Mouse (Mus musculus): ENCODE results near the gene Vmn1r34. TPM values are rescaled to one million over a fixed set of nuclear protein-coding genes. Genes with fewer than 3 reads are reported as not detected.
"Not testable (repeated sequence)": the region's sequence is repeated elsewhere in the genome, so short reads cannot be mapped to it uniquely, and the experiment has no call there.

Vmn1r34 gene
- not detected in 2 replicates for polyA plus RNA-seq (2015; fragmentation: Nextera tagmentation; extraction: Ambion mirVana)

GRCm38 (mm10) chr6:66643779-66644178, at the start of gene Vmn1r34:
Gene Vmn1r34, minus strand, starts transcription at chr6:66643879.
- Histone ChIP-seq H3K4me2 (no peak within 1 kb of the TSS), H3K9me3 (replicated peaks) (no peaks in the 10 kb centered on the region), H3K9ac (no peak within 1 kb of the TSS), H3K27me3 (no peaks in the 10 kb centered on the region), H3K27ac (no peak within 1 kb of the TSS), H3K4me1 (no peaks in the 10 kb centered on the region), H3K4me3 (no peak within 1 kb of the TSS), H3K36me3 (ENCODE audit: poor library complexity, severe bottlenecking) (no peaks in the 10 kb centered on the region)
- WGBS, result 88% methylated on average over 1 of the region's 1 CpGs
- no peak for ATAC-seq

- Histone ChIP-seq H3K4me2 (no peak within 1 kb of the TSS), H3K9me3 (replicated peaks) (no peaks in the 10 kb centered on the region), H3K27me3 (no peaks in the 10 kb centered on the region), H3K9ac (no peak within 1 kb of the TSS), H3K36me3 (ENCODE audit: poor library complexity, severe bottlenecking) (no peaks in the 10 kb centered on the region), H3K4me3 (no peak within 1 kb of the TSS), H3K4me1 (no peaks in the 10 kb centered on the region), H3K27ac (no peak within 1 kb of the TSS)
- ATAC-seq, result no peak
- WGBS, result 86% methylated on average over 3 of the region's 3 CpGs
Measured at GRCm38 (mm10) chr6:66685806-66686205, 42.1 kb upstream of the Vmn1r34 start, which contains the start of gene Vmn1r35. Gene Vmn1r35, minus strand, starts transcription at chr6:66685906.

- H3K27ac ChIP-seq; H3K4me3 ChIP-seq; H3K4me1 ChIP-seq; ATAC-seq; H3K36me3 ChIP-seq (ENCODE audit: poor library complexity, severe bottlenecking); H3K9ac ChIP-seq; H3K27me3 ChIP-seq; H3K4me2 ChIP-seq; H3K9me3 ChIP-seq (replicated peaks): not testable (repeated sequence)
Measured at GRCm38 (mm10) chr6:66618182-66618581, 25.5 kb downstream of the Vmn1r34 start, which contains the start of gene Vmn1r33. Gene Vmn1r33, minus strand, starts transcription at chr6:66618282.

- Histone ChIP-seq H3K4me1 (no peaks in the 10 kb centered on the region), H3K9ac (no peak overlapping the region), H3K4me3 (no peak overlapping the region), H3K9me3 (replicated peaks) (no peaks in the 10 kb centered on the region), H3K36me3 (ENCODE audit: poor library complexity, severe bottlenecking) (no peaks in the 10 kb centered on the region), H3K4me2 (no peak overlapping the region), H3K27ac (no peak overlapping the region), H3K27me3 (no peaks in the 10 kb centered on the region)
- no peak for ATAC-seq
Measured at GRCm38 (mm10) chr6:66595804-66596203, 47.9 kb downstream of the Vmn1r34 start.

Other genes starting within 250 kb of the Vmn1r34 start
- 87.0 and 91.5 TPM in 2 replicates for gene Mad2l1, start 108.5 kb downstream of the Vmn1r34 start, polyA plus RNA-seq (2015; fragmentation: Nextera tagmentation; extraction: Ambion mirVana)
- gene Vmn1r32, start 83.8 kb downstream of the Vmn1r34 start, polyA plus RNA-seq (2015; fragmentation: Nextera tagmentation; extraction: Ambion mirVana), result 0.13 and 0.14 TPM in 2 replicates
- gene Vmn1r33, start 25.6 kb downstream of the Vmn1r34 start, polyA plus RNA-seq (2015; fragmentation: Nextera tagmentation; extraction: Ambion mirVana), result not detected in 2 replicates
- gene Vmn1r35, start 42.0 kb upstream of the Vmn1r34 start, polyA plus RNA-seq (2015; fragmentation: Nextera tagmentation; extraction: Ambion mirVana), result not detected in 2 replicates
- gene Vmn1r36, start 75.3 kb upstream of the Vmn1r34 start, polyA plus RNA-seq (2015; fragmentation: Nextera tagmentation; extraction: Ambion mirVana), result not detected in 2 replicates
- not detected in 2 replicates for gene Vmn1r37, start 85.5 kb upstream of the Vmn1r34 start, polyA plus RNA-seq (2015; fragmentation: Nextera tagmentation; extraction: Ambion mirVana)
- gene Vmn1r38, start 138.7 kb upstream of the Vmn1r34 start, polyA plus RNA-seq (2015; fragmentation: Nextera tagmentation; extraction: Ambion mirVana), result not detected in 2 replicates
- not detected in 2 replicates for gene Vmn1r39, start 166.7 kb upstream of the Vmn1r34 start, polyA plus RNA-seq (2015; fragmentation: Nextera tagmentation; extraction: Ambion mirVana)